Mouse (Mus musculus) ES-E14 (cell line): ENCODE measurements around the gene Slc29a2. TPM values are rescaled to one million over a fixed set of nuclear protein-coding genes. Genes with fewer than 3 reads are reported as not detected.
A peak's percentile ranks its signal among the peaks of the same experiment; 100 is the strongest.

Experiments
- DNase-seq: peaks from one replicate; pipeline ENCODE4 v3.0.0-alpha.2; 2013; ENCODE audit warnings: low read depth, low spot score
- H3K27ac ChIP-seq: 2 replicates; pipeline ENCODE4 v1.5.1; 2012; ENCODE audit warnings: low read depth, mild to moderate bottlenecking, low read length, moderate library complexity, mixed read lengths; ENCODE audit not compliant: poor library complexity, insufficient read depth, severe bottlenecking
- H3K36me3 ChIP-seq: 2 replicates; pipeline ENCODE4 v1.6.1; 2012; ENCODE audit warnings: mild to moderate bottlenecking, low read length, moderate library complexity, mixed read lengths; ENCODE audit not compliant: control insufficient read depth, poor library complexity, insufficient read depth, severe bottlenecking
- H3K4me1 ChIP-seq, 2 experiments: fragments of 150-350 bp in 1 of 2; sonication (generic) in 1 of 2; 2 replicates each; pipeline ENCODE4 v1.6.1; 2012; ENCODE audit warnings: low read length in 2 of 2, mild to moderate bottlenecking in 1 of 2, mixed read lengths in 1 of 2; ENCODE audit not compliant: control insufficient read depth in 2 of 2, insufficient read depth in 2 of 2, poor library complexity in 1 of 2
- H3K4me3 ChIP-seq, 2 experiments: fragments of 150-350 bp in 1 of 2; sonication (generic) in 1 of 2; 2 replicates each; pipeline ENCODE4 v1.5.1; 2012; ENCODE audit warnings: low read length in 2 of 2, low read depth in 1 of 2, mild to moderate bottlenecking in 1 of 2, mixed read lengths in 1 of 2; ENCODE audit not compliant: insufficient read depth in 1 of 2, poor library complexity in 1 of 2, severe bottlenecking in 1 of 2
- H3K9ac ChIP-seq: 2 replicates; pipeline ENCODE4 v1.6.1; 2012; ENCODE audit warnings: low read depth, mild to moderate bottlenecking, low read length, mixed read lengths; ENCODE audit not compliant: poor library complexity, insufficient read depth, severe bottlenecking
- H3K9me3 ChIP-seq: fragments of 150-350 bp; sonication (generic); 2 replicates; pipeline ENCODE4 v1.6.1; 2012; ENCODE audit warnings: low read depth, mild to moderate bottlenecking, low read length; ENCODE audit not compliant: control insufficient read depth, insufficient read depth
- CHD2 ChIP-seq: IDR thresholded peaks from 2 replicates; pipeline ENCODE4 v1.6.1; 2014; ENCODE audit warnings: mild to moderate bottlenecking, low read depth, low read length, inconsistent platforms
- HCFC1 ChIP-seq: IDR thresholded peaks from 2 replicates; pipeline ENCODE4 v1.6.1; 2012; ENCODE audit warnings: low read length, inconsistent platforms, borderline replicate concordance; ENCODE audit not compliant: insufficient read depth
- MAFK ChIP-seq: IDR thresholded peaks from 2 replicates; pipeline ENCODE4 v1.6.1; 2014; ENCODE audit warnings: mild to moderate bottlenecking, low read depth, low read length, inconsistent platforms; ENCODE audit not compliant: insufficient read depth
- ZC3H11A ChIP-seq: IDR thresholded peaks from 2 replicates; pipeline ENCODE4 v1.6.1; 2012; ENCODE audit warnings: low read depth, mild to moderate bottlenecking, inconsistent platforms, low read length, borderline replicate concordance
- ZNF384 ChIP-seq: IDR thresholded peaks from 2 replicates; pipeline ENCODE4 v1.6.1; 2012; ENCODE audit warnings: low read depth, low read length, inconsistent platforms
- in situ Hi-C, 2 experiments: fragments of 600-800 bp; cut with MboI; formaldehyde crosslinking; loops; one replicate each; pipeline ENCODE4 v1.15.1; 2025; ENCODE audit warnings: low sequenced_read_pairs in 2 of 2, inconsistent platforms in 1 of 2; ENCODE audit not compliant: unreplicated experiment in 2 of 2
- total RNA-seq: library from RNA; depleted of rRNA; stranded (reverse); fragments of 300-350 nt; gene quantifications from 2 replicates; pipeline ENCODE4 v1.2.3, GENCODE M21; 2012

Gene Slc29a2
- total RNA-seq, 1 experiment, result 21.0 TPM

GRCm38 (mm10) chr19:5037678-5038571, 14.3 kb downstream of the Slc29a2 start:
- H3K27ac ChIP-seq, result no peak overlapping the region
- H3K4me1 ChIP-seq, result peaks cover 4 to 6% of the 10 kb centered on the region in 2 experiments; a peak in 3 of 4 replicates
- peak; percentile 70 for DNase-seq
- peak overlapping the region; percentile 70 to 77 for H3K4me3 ChIP-seq
- no peaks in the 10 kb centered on the region for H3K9me3 ChIP-seq
- in situ Hi-C loops, result no loop called here
- H3K36me3 ChIP-seq, result no peaks in the 10 kb centered on the region
- peak overlapping the region; percentile 77 for H3K9ac ChIP-seq
- TF ChIP-seq MAFK (peak; percentile 74), ZNF384 (no peak), HCFC1 (no peak), ZC3H11A (no peak)

GRCm38 (mm10) chr19:5038709-5039156, 15.1 kb downstream of the Slc29a2 start, which contains the start of the genes B4gat1 and AC124502.3:
Gene B4gat1, plus strand, starts transcription at chr19:5038826.
Gene AC124502.3, plus strand, starts transcription at chr19:5038891.
- TF ChIP-seq ZC3H11A, result no peak
- 0 out of 2 replicates have a peak, but pooled peaks have one; percentile 6 for TF ChIP-seq CHD2
- peaks cover 4 to 6% of the 10 kb centered on the region in 2 experiments; a peak in 3 of 4 replicates for H3K4me1 ChIP-seq
- peak within 1 kb of the TSS; percentile 77 for H3K9ac ChIP-seq
- H3K36me3 ChIP-seq, result no peaks in the 10 kb centered on the region
- H3K27ac ChIP-seq, result no peak within 1 kb of the TSS
- peak within 1 kb of the TSS; percentile 70 to 77 for H3K4me3 ChIP-seq
- peak; percentile 60 for DNase-seq
- in situ Hi-C loops, result no loop called here
- H3K9me3 ChIP-seq, result no peaks in the 10 kb centered on the region

GRCm38 (mm10) chr19:5039301-5040114, 15.8 kb downstream of the Slc29a2 start:
- Histone ChIP-seq H3K4me1 (peaks cover 4 to 6% of the 10 kb centered on the region in 2 experiments; a peak in 3 of 4 replicates), H3K4me3 (peak overlapping the region; percentile 70 to 77), H3K9me3 (no peaks in the 10 kb centered on the region), H3K27ac (no peak overlapping the region), H3K9ac (peak overlapping the region; percentile 77), H3K36me3 (no peaks in the 10 kb centered on the region)
- no peak for DNase-seq
- TF ChIP-seq MAFK (no peak), CHD2 (no peak), ZNF384 (no peak), ZC3H11A (no peak), HCFC1 (no peak)
- in situ Hi-C loops, result no loop called here

- in situ Hi-C loops, result no loop called here
- TF ChIP-seq MAFK, result no peak
- peak; percentile 86 for TF ChIP-seq HCFC1
- Histone ChIP-seq H3K36me3 (no peaks in the 10 kb centered on the region), H3K9ac (peak within 1 kb of the TSS; percentile 92), H3K9me3 (no peaks in the 10 kb centered on the region), H3K4me3 (peak within 1 kb of the TSS; percentile 70 to 95), H3K27ac (0 out of 2 replicates have a peak within 1 kb of the TSS, but pooled peaks have one; percentile 19), H3K4me1 (peaks cover 4 to 6% of the 10 kb centered on the region in 2 experiments; a peak in 3 of 4 replicates)
- DNase-seq, result peak; percentile 93
Measured at GRCm38 (mm10) chr19:5040862-5041523, 17.3 kb downstream of the Slc29a2 start, which contains the start of gene Brms1. Gene Brms1, plus strand, starts transcription at chr19:5041354.
